Mouse (Mus musculus): ENCODE measurements around the gene Gm19426. TPM values are rescaled to one million over a fixed set of nuclear protein-coding genes. Genes with fewer than 3 reads are reported as not detected.

Gene Gm19426
- polyA plus RNA-seq, 1 experiment from 2014 or later: 8.5 TPM

GRCm38 (mm10) chr2:84774751-84775150, 31.3 kb upstream of the Gm19426 start:
- ATAC-seq (ENCODE audit: insufficient number of reproducible peaks, low FRiP score): peak; percentile 89
- Histone ChIP-seq H3K9ac (peak overlapping the region; percentile 61), H3K27ac (ENCODE audit: poor library complexity, severe bottlenecking) (peak overlapping the region; percentile 41; the same call in 1 of the 2 replicates), H3K27me3 (replicated peaks) (peaks cover 9% of the 10 kb centered on the region), H3K36me3 (peaks cover 4% of the 10 kb centered on the region; the same call in 1 of the 2 replicates), H3K9me3 (replicated peaks) (no peaks in the 10 kb centered on the region), H3K4me3 (peak overlapping the region; percentile 36), H3K4me1 (replicated peaks) (peaks cover 13% of the 10 kb centered on the region), H3K4me2 (peak overlapping the region; percentile 65)
- 1% methylated on average over 14 of the region's 15 CpGs for WGBS

GRCm38 (mm10) chr2:84773195-84773594, 29.7 kb upstream of the Gm19426 start:
- Histone ChIP-seq H3K27ac (ENCODE audit: poor library complexity, severe bottlenecking) (no peak overlapping the region), H3K9me3 (replicated peaks) (no peaks in the 10 kb centered on the region), H3K9ac (no peak overlapping the region), H3K4me1 (replicated peaks) (peaks cover 13% of the 10 kb centered on the region), H3K4me3 (no peak overlapping the region), H3K4me2 (no peak overlapping the region), H3K36me3 (peaks cover 6% of the 10 kb centered on the region; the same call in 1 of the 2 replicates), H3K27me3 (replicated peaks) (peaks cover 9% of the 10 kb centered on the region)
- 80% methylated on average over 5 of the region's 5 CpGs for WGBS
- no peak for ATAC-seq (ENCODE audit: insufficient number of reproducible peaks, low FRiP score)

GRCm38 (mm10) chr2:84772454-84772853, 29.0 kb upstream of the Gm19426 start:
- H3K4me3 ChIP-seq: no peak overlapping the region
- H3K36me3 ChIP-seq: peaks cover 6% of the 10 kb centered on the region; the same call in 1 of the 2 replicates
- no peak for ATAC-seq (ENCODE audit: insufficient number of reproducible peaks, low FRiP score)
- H3K4me1 ChIP-seq (replicated peaks): peaks cover 13% of the 10 kb centered on the region
- 81% methylated on average over 4 of the region's 4 CpGs for WGBS
- no peak overlapping the region for H3K27ac ChIP-seq (ENCODE audit: poor library complexity, severe bottlenecking)
- H3K9ac ChIP-seq: no peak overlapping the region
- H3K9me3 ChIP-seq (replicated peaks): no peaks in the 10 kb centered on the region
- H3K27me3 ChIP-seq (replicated peaks): peaks cover 9% of the 10 kb centered on the region
- H3K4me2 ChIP-seq: no peak overlapping the region

GRCm38 (mm10) chr2:84770501-84770900, 27.0 kb upstream of the Gm19426 start:
- H3K9ac ChIP-seq: no peak overlapping the region
- H3K36me3 ChIP-seq: peaks cover 7% of the 10 kb centered on the region; the same call in 1 of the 2 replicates
- H3K4me3 ChIP-seq: no peak overlapping the region
- no peak for ATAC-seq (ENCODE audit: insufficient number of reproducible peaks, low FRiP score)
- H3K4me2 ChIP-seq: no peak overlapping the region
- peaks cover 13% of the 10 kb centered on the region for H3K4me1 ChIP-seq (replicated peaks)
- no peaks in the 10 kb centered on the region for H3K9me3 ChIP-seq (replicated peaks)
- H3K27me3 ChIP-seq (replicated peaks): peaks cover 9% of the 10 kb centered on the region
- H3K27ac ChIP-seq (ENCODE audit: poor library complexity, severe bottlenecking): no peak overlapping the region
- WGBS: 69% methylated on average over 6 of the region's 6 CpGs

GRCm38 (mm10) chr2:84762818-84763217, 19.4 kb upstream of the Gm19426 start:
- H3K4me2 ChIP-seq: no peak overlapping the region
- no peaks in the 10 kb centered on the region for H3K4me1 ChIP-seq (replicated peaks)
- 0 out of 2 replicates have a peak, but pooled peaks cover 3% of the 10 kb centered on the region for H3K36me3 ChIP-seq
- H3K4me3 ChIP-seq: no peak overlapping the region
- ATAC-seq (ENCODE audit: insufficient number of reproducible peaks, low FRiP score): no peak
- WGBS: 61% methylated on average over 1 of the region's 1 CpGs
- peaks cover 4% of the 10 kb centered on the region; the same call in 1 of the 2 replicates for H3K9me3 ChIP-seq (replicated peaks)
- no peaks in the 10 kb centered on the region for H3K27me3 ChIP-seq (replicated peaks)
- no peak overlapping the region for H3K27ac ChIP-seq (ENCODE audit: poor library complexity, severe bottlenecking)
- H3K9ac ChIP-seq: no peak overlapping the region

GRCm38 (mm10) chr2:84762295-84762694, 18.8 kb upstream of the Gm19426 start:
- ATAC-seq (ENCODE audit: insufficient number of reproducible peaks, low FRiP score): no peak
- 54% methylated on average over 4 of the region's 4 CpGs for WGBS

GRCm38 (mm10) chr2:84761840-84762239, 18.4 kb upstream of the Gm19426 start:
- no peak overlapping the region for H3K4me2 ChIP-seq
- 85% methylated on average over 1 of the region's 1 CpGs for WGBS

More at GRCm38 (mm10) chr2:84762295-84762694, 18.8 kb upstream of the Gm19426 start:
- Histone ChIP-seq H3K36me3 (0 out of 2 replicates have a peak, but pooled peaks cover 3% of the 10 kb centered on the region), H3K4me3 (no peak overlapping the region), H3K4me1 (replicated peaks) (no peaks in the 10 kb centered on the region), H3K4me2 (no peak overlapping the region), H3K27me3 (replicated peaks) (no peaks in the 10 kb centered on the region), H3K9me3 (replicated peaks) (peaks cover 4% of the 10 kb centered on the region; the same call in 1 of the 2 replicates), H3K9ac (no peak overlapping the region), H3K27ac (ENCODE audit: poor library complexity, severe bottlenecking) (no peak overlapping the region)

GRCm38 (mm10) chr2:84761309-84761708, 17.9 kb upstream of the Gm19426 start:
- Histone ChIP-seq H3K27me3 (replicated peaks) (no peaks in the 10 kb centered on the region), H3K4me2 (no peak overlapping the region), H3K9me3 (replicated peaks) (peaks cover 4% of the 10 kb centered on the region; the same call in 1 of the 2 replicates), H3K27ac (ENCODE audit: poor library complexity, severe bottlenecking) (no peak overlapping the region), H3K4me3 (no peak overlapping the region), H3K4me1 (replicated peaks) (no peaks in the 10 kb centered on the region), H3K9ac (no peak overlapping the region), H3K36me3 (0 out of 2 replicates have a peak, but pooled peaks cover 3% of the 10 kb centered on the region)
- WGBS: 67% methylated on average over 3 of the region's 3 CpGs
- no peak for ATAC-seq (ENCODE audit: insufficient number of reproducible peaks, low FRiP score)

More at GRCm38 (mm10) chr2:84761840-84762239, 18.4 kb upstream of the Gm19426 start:
- H3K9ac ChIP-seq: no peak overlapping the region
- 0 out of 2 replicates have a peak, but pooled peaks cover 3% of the 10 kb centered on the region for H3K36me3 ChIP-seq
- H3K4me1 ChIP-seq (replicated peaks): no peaks in the 10 kb centered on the region
- no peak for ATAC-seq (ENCODE audit: insufficient number of reproducible peaks, low FRiP score)
- H3K4me3 ChIP-seq: no peak overlapping the region
- peaks cover 4% of the 10 kb centered on the region; the same call in 1 of the 2 replicates for H3K9me3 ChIP-seq (replicated peaks)
- no peak overlapping the region for H3K27ac ChIP-seq (ENCODE audit: poor library complexity, severe bottlenecking)
- H3K27me3 ChIP-seq (replicated peaks): no peaks in the 10 kb centered on the region

GRCm38 (mm10) chr2:84760777-84761176, 17.3 kb upstream of the Gm19426 start:
- 70% methylated on average over 8 of the region's 8 CpGs for WGBS
- Histone ChIP-seq H3K9ac (no peak overlapping the region), H3K4me1 (replicated peaks) (no peaks in the 10 kb centered on the region), H3K9me3 (replicated peaks) (peaks cover 4% of the 10 kb centered on the region; the same call in 1 of the 2 replicates), H3K36me3 (0 out of 2 replicates have a peak, but pooled peaks cover 3% of the 10 kb centered on the region), H3K4me3 (no peak overlapping the region), H3K27ac (ENCODE audit: poor library complexity, severe bottlenecking) (no peak overlapping the region), H3K27me3 (replicated peaks) (no peaks in the 10 kb centered on the region), H3K4me2 (no peak overlapping the region)
- no peak for ATAC-seq (ENCODE audit: insufficient number of reproducible peaks, low FRiP score)

GRCm38 (mm10) chr2:84758542-84759127, 15.2 kb upstream of the Gm19426 start:
- Histone ChIP-seq H3K4me3 (no peak overlapping the region), H3K27me3 (replicated peaks) (no peaks in the 10 kb centered on the region), H3K4me1 (replicated peaks) (no peaks in the 10 kb centered on the region), H3K4me2 (no peak overlapping the region), H3K9me3 (replicated peaks) (no peaks in the 10 kb centered on the region), H3K9ac (no peak overlapping the region), H3K36me3 (no peaks in the 10 kb centered on the region), H3K27ac (ENCODE audit: poor library complexity, severe bottlenecking) (no peak overlapping the region)
- 2% methylated on average over 2 of the region's 2 CpGs for WGBS
- ATAC-seq (ENCODE audit: insufficient number of reproducible peaks, low FRiP score): peak; percentile 25; the same call in 1 of the 2 replicates

GRCm38 (mm10) chr2:84757026-84757682, 13.7 kb upstream of the Gm19426 start:
- ATAC-seq (ENCODE audit: insufficient number of reproducible peaks, low FRiP score): no peak
- Histone ChIP-seq H3K27me3 (replicated peaks) (no peaks in the 10 kb centered on the region), H3K9me3 (replicated peaks) (no peaks in the 10 kb centered on the region), H3K4me3 (no peak overlapping the region), H3K4me1 (replicated peaks) (no peaks in the 10 kb centered on the region), H3K36me3 (no peaks in the 10 kb centered on the region), H3K9ac (no peak overlapping the region), H3K4me2 (no peak overlapping the region), H3K27ac (ENCODE audit: poor library complexity, severe bottlenecking) (no peak overlapping the region)
- WGBS: 54% methylated on average over 7 of the region's 7 CpGs
